34 mouse cellular contexts compared by ENCODE assay signal in the genomic region with DNA sequence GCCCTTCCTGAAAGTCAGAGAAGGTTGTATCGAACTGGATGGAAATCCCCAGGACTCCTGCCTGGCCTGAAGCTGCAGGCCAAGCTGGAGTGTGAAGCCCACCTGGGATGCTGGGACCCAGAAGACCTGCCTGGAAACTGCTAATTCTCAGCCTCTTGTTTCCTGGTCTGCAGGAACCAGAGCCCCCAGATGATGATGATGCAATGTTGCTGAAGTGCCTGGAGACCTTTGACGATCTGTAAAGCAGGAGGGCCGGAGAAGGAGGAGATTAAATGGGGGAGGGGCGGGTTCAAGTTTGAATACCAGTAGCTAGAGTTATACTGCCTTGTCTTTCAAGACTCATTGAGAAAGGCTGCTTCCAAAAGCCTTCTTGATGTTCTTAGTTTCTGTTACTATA. TPM values are rescaled to one million over a fixed set of nuclear protein-coding genes. Genes with fewer than 3 reads are reported as not detected.
DNase-seq lines count a peak whose midpoint lies in the region; ATAC-seq and TF ChIP-seq lines count a peak whose summit lies in the region.
"Had no signal": no experiment of that assay in that cellular context is flagged by ENCODE, and none has a peak within 500 bp of the region (broad histone marks: within the 10 kb centered on the region; RNA-seq: fewer than 3 reads in every experiment).

No protein-coding gene starts in this region.

- H3K4me1 ChIP-seq in heart, postnatal 0 days (ENCODE audit: control insufficient read depth, insufficient read depth) = no peaks in the 10 kb centered on the region
- H3K4me1 ChIP-seq: midbrain, embryonic 15.5 days; neural tube, embryonic 12.5 days had no signal

- no peak for TF ChIP-seq EP300 in heart, postnatal 0 days (IDR thresholded peaks at IDR 0.05; ENCODE audit: low read depth)

- WGBS in heart, postnatal 0 days = 24% methylated on average over 4 of the region's 4 CpGs

- H3K27me3 ChIP-seq in heart, postnatal 0 days (ENCODE audit: control insufficient read depth, insufficient read depth, low read length) = no peaks in the 10 kb centered on the region
- H3K27me3 ChIP-seq: embryonic facial prominence, embryonic 12.5 days; limb, embryonic 12.5 days; midbrain, embryonic 15.5 days; neural tube, embryonic 12.5 days had no signal

- H3K4me2 ChIP-seq in heart, postnatal 0 days (ENCODE audit: low read depth, low read length) = no peak overlapping the region
- H3K4me2 ChIP-seq: embryonic facial prominence, embryonic 12.5 days; hindbrain, embryonic 14.5 days; limb, embryonic 12.5 days; liver, embryonic 11.5 days; midbrain, embryonic 15.5 days; neural tube, embryonic 12.5 days had no signal

- DNase-seq in heart, postnatal 0 days (ENCODE audit: low spot score) = no peak
- DNase-seq in heart, adult 11 months = no peak
- peak; percentile 32 for DNase-seq in thymus, postnatal 0 days (ENCODE audit: low spot score)
- no peak for DNase-seq in thymus, postnatal 10 days (ENCODE audit: low spot score in 2 of 2)
- no peak for DNase-seq in adrenal gland, postnatal 25 days
- no peak for DNase-seq in cerebellum, adult 9-10 months
- DNase-seq: adrenal gland, postnatal 36 days; cerebellum, adult 8-10 months; cerebellum, postnatal 36 days; gastrocnemius, postnatal 36 days; heart, postnatal 36 days; kidney, adult 9 months; kidney, postnatal 10 days; layer of hippocampus, adult 9-11 months; right cerebral cortex, adult 18-20 months; right cerebral cortex, postnatal 4 days had no signal

- no peak for TF ChIP-seq CTCF in heart, postnatal 0 days (IDR thresholded peaks at IDR 0.05; ENCODE audit: low read depth)

- no peak overlapping the region for H3K9ac ChIP-seq in heart, postnatal 0 days (replicated peaks; ENCODE audit: low read depth, low read length)
- H3K9ac ChIP-seq: embryonic facial prominence, embryonic 12.5 days; hindbrain, embryonic 14.5 days; limb, embryonic 12.5 days; midbrain, embryonic 15.5 days; neural tube, embryonic 12.5 days had no signal

- H3K9me3 ChIP-seq in heart, postnatal 0 days (replicated peaks; ENCODE audit: control insufficient read depth, low read length) = no peaks in the 10 kb centered on the region
- H3K9me3 ChIP-seq: embryonic facial prominence, embryonic 12.5 days; limb, embryonic 12.5 days; midbrain, embryonic 10.5 days; midbrain, embryonic 15.5 days; neural tube, embryonic 12.5 days had no signal

- H3K36me3 ChIP-seq in heart, postnatal 0 days (replicated peaks; ENCODE audit: control insufficient read depth, insufficient read depth, low read length) = no peaks in the 10 kb centered on the region
- H3K36me3 ChIP-seq: embryonic facial prominence, embryonic 12.5 days; limb, embryonic 12.5 days; midbrain, embryonic 10.5 days; midbrain, embryonic 15.5 days; neural tube, embryonic 12.5 days had no signal

- no peak for ATAC-seq in heart, postnatal 0 days (ENCODE audit: insufficient read depth, low read depth)
- peak; percentile 45 for ATAC-seq in granulocyte monocyte progenitor cell, adult 5-6 weeks (replicated peaks; ENCODE audit: poor library complexity, severe bottlenecking)
- ATAC-seq: forebrain, embryonic 14.5 days; intestine, postnatal 0 days; midbrain, embryonic 15.5 days had no signal

- peak overlapping the region; percentile 38; the same call in 1 of the 2 replicates for H3K27ac ChIP-seq in heart, postnatal 0 days (ENCODE audit: low read depth)
- H3K27ac ChIP-seq: embryonic facial prominence, embryonic 12.5 days; hindbrain, embryonic 14.5 days; limb, embryonic 12.5 days; midbrain, embryonic 10.5 days; midbrain, embryonic 15.5 days; neural tube, embryonic 12.5 days had no signal

- no peak overlapping the region for H3K4me3 ChIP-seq in heart, postnatal 0 days (ENCODE audit: low read depth, low read length)
- H3K4me3 ChIP-seq: embryonic facial prominence, embryonic 12.5 days; limb, embryonic 12.5 days; midbrain, embryonic 10.5 days; midbrain, embryonic 15.5 days; neural tube, embryonic 12.5 days had no signal

RNA-seq across cellular contexts. Expression of gene Stra8, which starts 19.0 kb away (rescaled TPM):
- not detected in 2 replicates for total RNA-seq in heart, postnatal 0 days (2014; rRNA removed; ENCODE audit: low replicate concordance)
- polyA plus RNA-seq in heart, postnatal 0 days (2015; fragmentation: Nextera tagmentation; extraction: Ambion mirVana) = not detected in 2 replicates
- 1.6 and 2.0 TPM in 2 replicates for polyA plus RNA-seq in thymus, postnatal 0 days (2015; fragmentation: Nextera tagmentation; extraction: Ambion mirVana)
- total RNA-seq in granulocyte monocyte progenitor cell, adult 5-6 weeks (2014; fragmentation: Nextera tagmentation) = not detected in 2 replicates
- not detected in 2 replicates for total RNA-seq in granulocyte monocyte progenitor cell, adult 5-6 weeks (2017)
- not detected in 2 replicates for total RNA-seq in adrenal gland, postnatal 25 days (2021)
- total RNA-seq: adrenal gland, adult 18-20 months; adrenal gland, postnatal 36 days; gastrocnemius, adult 18-20 months; gastrocnemius, postnatal 36 days; heart, postnatal 36 days; left cerebral cortex, postnatal 14 days; MEL had no signal
- polyA plus RNA-seq: embryonic facial prominence, embryonic 12.5 days; forebrain, embryonic 14.5 days; heart, embryonic 14.5 days; hindbrain, embryonic 14.5 days; intestine, postnatal 0 days; limb, embryonic 12.5 days; liver, embryonic 11.5 days; liver, embryonic 16.5 days; lung, embryonic 16.5 days; midbrain, embryonic 10.5 days; midbrain, embryonic 15.5 days; neural tube, embryonic 12.5 days; spleen, adult 2 months had no signal

RNA-seq across cellular contexts. Expression of gene Wdr91, which starts 28.3 kb away (rescaled TPM):
- 24.9 and 25.2 TPM in 2 replicates for total RNA-seq in heart, postnatal 0 days (2014; rRNA removed; ENCODE audit: low replicate concordance)
- 7.7 and 8.6 TPM in 2 replicates for polyA plus RNA-seq in heart, postnatal 0 days (2015; fragmentation: Nextera tagmentation; extraction: Ambion mirVana)
- polyA plus RNA-seq in thymus, postnatal 0 days (2015; fragmentation: Nextera tagmentation; extraction: Ambion mirVana) = 15.4 and 17.6 TPM in 2 replicates
- total RNA-seq in granulocyte monocyte progenitor cell, adult 5-6 weeks (2014; fragmentation: Nextera tagmentation) = 11.8 and 12.6 TPM in 2 replicates
- 16.8 and 17.4 TPM in 2 replicates for total RNA-seq in granulocyte monocyte progenitor cell, adult 5-6 weeks (2017)
- total RNA-seq in adrenal gland, postnatal 25 days (2021) = 12.4 and 16.6 TPM in 2 replicates

RNA-seq across cellular contexts. Expression of gene Slc23a4, which starts 49.3 kb away (rescaled TPM):
- total RNA-seq in heart, postnatal 0 days (2014; rRNA removed; ENCODE audit: low replicate concordance) = 0.04 and 0.77 TPM in 2 replicates
- 0.22 and 0.42 TPM in 2 replicates for polyA plus RNA-seq in heart, postnatal 0 days (2015; fragmentation: Nextera tagmentation; extraction: Ambion mirVana)
- 7.4 and 7.7 TPM in 2 replicates for polyA plus RNA-seq in thymus, postnatal 0 days (2015; fragmentation: Nextera tagmentation; extraction: Ambion mirVana)
- total RNA-seq in granulocyte monocyte progenitor cell, adult 5-6 weeks (2014; fragmentation: Nextera tagmentation) = 2.1 TPM in 1 of 2 replicates, not detected in the other
- 0.52 and 0.65 TPM in 2 replicates for total RNA-seq in granulocyte monocyte progenitor cell, adult 5-6 weeks (2017)
- not detected in 2 replicates for total RNA-seq in adrenal gland, postnatal 25 days (2021)
- total RNA-seq: gastrocnemius, postnatal 36 days had no signal
